Mouse (Mus musculus): ENCODE data around the gene Brip1.

DNA sequence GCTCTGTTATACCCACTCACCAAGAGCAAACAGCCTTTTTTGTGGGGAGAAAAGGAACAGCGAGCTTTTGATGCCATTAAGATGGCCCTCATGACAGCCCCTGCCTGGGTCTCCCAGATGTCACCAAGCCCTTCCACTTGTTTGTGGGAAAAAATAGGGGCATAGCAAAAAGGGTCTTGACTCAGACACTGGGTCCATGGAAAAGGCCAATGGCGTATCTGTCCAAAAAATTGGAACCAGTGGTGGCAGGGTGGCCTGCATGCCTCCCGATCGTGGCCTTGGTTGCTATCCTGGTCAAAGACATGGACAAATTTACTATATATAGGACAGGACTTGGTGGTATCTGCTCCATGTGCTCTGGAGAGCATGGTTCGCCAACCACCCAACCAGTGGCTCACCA is 4.0 kb upstream of the Brip1 start:
- TF ChIP-seq GATA1 (IDR thresholded peaks at IDR 0.05; ENCODE audit: borderline replicate concordance, low read length), result no peak
- no peak for TF ChIP-seq FLI1 (IDR thresholded peaks at IDR 0.05; ENCODE audit: low read length)
